Mouse (Mus musculus): ENCODE measurements around the gene Ttc27. TPM values are rescaled to one million over a fixed set of nuclear protein-coding genes. Genes with fewer than 3 reads are reported as not detected.

Gene Ttc27
- polyA plus RNA-seq, 1 experiment, result 58.9 TPM

- Histone ChIP-seq H3K4me3 (ENCODE audit: low read depth, low read length) (no peak overlapping the region), H3K9me3 (replicated peaks; ENCODE audit: control insufficient read depth, insufficient read depth, low read length, poor library complexity, severe bottlenecking) (no peaks in the 10 kb centered on the region), H3K27me3 (ENCODE audit: control insufficient read depth, insufficient read depth, low read length, poor library complexity, severe bottlenecking) (no peaks in the 10 kb centered on the region), H3K27ac (ENCODE audit: insufficient read depth, low read length) (no peak overlapping the region), H3K36me3 (ENCODE audit: control insufficient read depth, insufficient read depth, low read length, poor library complexity, severe bottlenecking) (no peaks in the 10 kb centered on the region), H3K9ac (ENCODE audit: low read depth, poor library complexity, severe bottlenecking) (no peak overlapping the region), H3K4me1 (ENCODE audit: control insufficient read depth, insufficient read depth, low read length) (no peaks in the 10 kb centered on the region)
- no peak for TF ChIP-seq EP300 (IDR thresholded peaks at IDR 0.05; ENCODE audit: insufficient read depth, low read depth, low read length)
- no peak for TF ChIP-seq CTCF (IDR thresholded peaks at IDR 0.05; ENCODE audit: low read depth, low read length)
- no peak for TF ChIP-seq POLR2A (IDR thresholded peaks at IDR 0.05; ENCODE audit: insufficient read depth, low read length)
These were observed 147.4 kb downstream of the Ttc27 start for GRCm38 (mm10) chr17:74864790-74865548.

- TF ChIP-seq EP300 (IDR thresholded peaks at IDR 0.05; ENCODE audit: insufficient read depth, low read depth, low read length) (no peak), CTCF (IDR thresholded peaks at IDR 0.05; ENCODE audit: low read depth, low read length) (no peak), POLR2A (IDR thresholded peaks at IDR 0.05; ENCODE audit: insufficient read depth, low read length) (no peak)
- Histone ChIP-seq H3K36me3 (ENCODE audit: control insufficient read depth, insufficient read depth, low read length, poor library complexity, severe bottlenecking) (no peaks in the 10 kb centered on the region), H3K9me3 (replicated peaks; ENCODE audit: control insufficient read depth, insufficient read depth, low read length, poor library complexity, severe bottlenecking) (no peaks in the 10 kb centered on the region), H3K27me3 (ENCODE audit: control insufficient read depth, insufficient read depth, low read length, poor library complexity, severe bottlenecking) (no peaks in the 10 kb centered on the region), H3K4me1 (ENCODE audit: control insufficient read depth, insufficient read depth, low read length) (no peaks in the 10 kb centered on the region), H3K27ac (ENCODE audit: insufficient read depth, low read length) (no peak overlapping the region), H3K9ac (ENCODE audit: low read depth, poor library complexity, severe bottlenecking) (no peak overlapping the region), H3K4me3 (ENCODE audit: low read depth, low read length) (no peak overlapping the region)
These were observed 148.4 kb downstream of the Ttc27 start for GRCm38 (mm10) chr17:74865694-74866564.

GRCm38 (mm10) chr17:74866565-74867507, 149.3 kb downstream of the Ttc27 start:
- Histone ChIP-seq H3K27me3 (ENCODE audit: control insufficient read depth, insufficient read depth, low read length, poor library complexity, severe bottlenecking) (no peaks in the 10 kb centered on the region), H3K4me3 (ENCODE audit: low read depth, low read length) (no peak overlapping the region), H3K27ac (ENCODE audit: insufficient read depth, low read length) (no peak overlapping the region), H3K9ac (ENCODE audit: low read depth, poor library complexity, severe bottlenecking) (no peak overlapping the region), H3K4me1 (ENCODE audit: control insufficient read depth, insufficient read depth, low read length) (no peaks in the 10 kb centered on the region), H3K9me3 (replicated peaks; ENCODE audit: control insufficient read depth, insufficient read depth, low read length, poor library complexity, severe bottlenecking) (no peaks in the 10 kb centered on the region), H3K36me3 (ENCODE audit: control insufficient read depth, insufficient read depth, low read length, poor library complexity, severe bottlenecking) (no peaks in the 10 kb centered on the region)
- no peak for TF ChIP-seq CTCF (IDR thresholded peaks at IDR 0.05; ENCODE audit: low read depth, low read length)

- H3K27me3 ChIP-seq (ENCODE audit: control insufficient read depth, insufficient read depth, low read length, poor library complexity, severe bottlenecking), result no peaks in the 10 kb centered on the region
- H3K4me1 ChIP-seq (ENCODE audit: control insufficient read depth, insufficient read depth, low read length), result no peaks in the 10 kb centered on the region
- H3K9me3 ChIP-seq (replicated peaks; ENCODE audit: control insufficient read depth, insufficient read depth, low read length, poor library complexity, severe bottlenecking), result no peaks in the 10 kb centered on the region
- H3K9ac ChIP-seq (ENCODE audit: low read depth, poor library complexity, severe bottlenecking), result no peak overlapping the region
- no peaks in the 10 kb centered on the region for H3K36me3 ChIP-seq (ENCODE audit: control insufficient read depth, insufficient read depth, low read length, poor library complexity, severe bottlenecking)
- TF ChIP-seq CTCF (IDR thresholded peaks at IDR 0.05; ENCODE audit: low read depth, low read length), result no peak
- H3K4me3 ChIP-seq (ENCODE audit: low read depth, low read length), result no peak overlapping the region
- no peak overlapping the region for H3K27ac ChIP-seq (ENCODE audit: insufficient read depth, low read length)
These were observed 150.8 kb downstream of the Ttc27 start for GRCm38 (mm10) chr17:74868185-74868907.

- Histone ChIP-seq H3K36me3 (ENCODE audit: control insufficient read depth, insufficient read depth, low read length, poor library complexity, severe bottlenecking) (no peaks in the 10 kb centered on the region), H3K4me3 (ENCODE audit: low read depth, low read length) (no peak overlapping the region), H3K9ac (ENCODE audit: low read depth, poor library complexity, severe bottlenecking) (no peak overlapping the region), H3K27me3 (ENCODE audit: control insufficient read depth, insufficient read depth, low read length, poor library complexity, severe bottlenecking) (no peaks in the 10 kb centered on the region), H3K4me1 (ENCODE audit: control insufficient read depth, insufficient read depth, low read length) (no peaks in the 10 kb centered on the region), H3K27ac (ENCODE audit: insufficient read depth, low read length) (no peak overlapping the region), H3K9me3 (replicated peaks; ENCODE audit: control insufficient read depth, insufficient read depth, low read length, poor library complexity, severe bottlenecking) (no peaks in the 10 kb centered on the region)
- TF ChIP-seq CTCF (IDR thresholded peaks at IDR 0.05; ENCODE audit: low read depth, low read length) (no peak), POLR2A (IDR thresholded peaks at IDR 0.05; ENCODE audit: insufficient read depth, low read length) (no peak), EP300 (IDR thresholded peaks at IDR 0.05; ENCODE audit: insufficient read depth, low read depth, low read length) (no peak)
These were observed 152.0 kb downstream of the Ttc27 start for GRCm38 (mm10) chr17:74869556-74869955.
